Mouse (Mus musculus): ENCODE measurements around the gene Nfib.

DNA sequence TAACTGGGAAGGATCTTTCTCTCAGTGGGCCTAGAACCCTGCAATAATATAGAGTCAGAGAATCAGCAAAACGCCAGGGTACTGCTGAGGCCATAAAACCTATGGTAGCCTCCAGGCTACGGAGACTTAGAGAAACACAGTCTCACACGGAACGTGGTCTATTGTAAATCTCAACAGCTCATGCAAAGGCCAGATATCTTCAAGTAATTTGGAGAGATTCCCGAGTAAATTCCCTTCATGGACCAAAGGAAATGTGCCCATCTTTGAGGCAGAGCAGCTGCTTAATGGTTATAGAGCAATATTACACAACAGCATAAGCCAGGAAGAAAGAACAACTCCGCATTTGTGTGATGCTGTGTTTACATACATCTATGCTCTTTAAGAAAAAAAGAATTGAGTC, 341.6 kb downstream of the Nfib start:
- TF ChIP-seq CTCF (IDR thresholded peaks at IDR 0.05; ENCODE audit: control insufficient read depth, insufficient read depth, low read length) = no peak
- TF ChIP-seq POLR2A (IDR thresholded peaks at IDR 0.05; ENCODE audit: borderline replicate concordance, control insufficient read depth, low read depth, low read length) = no peak

Measured in bone marrow, adult 2 months (tissue).